Mouse (Mus musculus) midbrain, embryonic 15.5 days (tissue): ENCODE measurements at regions not wholly inside any gene's neighbourhood (a gene's known extent, or its start where the extent isn't known, plus 50 kb on each side); places are given as distances from the start of the nearest gene placed in this dataset.
"Not testable (repeated sequence)": the region's sequence is repeated elsewhere in the genome, so short reads cannot be mapped to it uniquely, and the experiment has no call there.

ENCODE experiments used
- ATAC-seq: fragments of 200-750 bp; cut with Nextera tagmentation; replicated peaks from 2 replicates; pipeline ENCODE4 v1.8.0; 2017; ENCODE audit warnings: moderate TSS enrichment
- H3K27ac ChIP-seq: fragments of 300-500 bp; sonication (generic); 2 replicates; pipeline ENCODE4 v1.5.1; 2015; ENCODE audit warnings: mild to moderate bottlenecking, inconsistent platforms
- H3K27me3 ChIP-seq: fragments of 300-500 bp; sonication (generic); replicated peaks from 2 replicates; pipeline ENCODE4 v1.6.1; 2015; ENCODE audit warnings: inconsistent platforms
- H3K36me3 ChIP-seq: fragments of 300-500 bp; sonication (generic); replicated peaks from 2 replicates; pipeline ENCODE4 v1.6.1; 2015; ENCODE audit warnings: inconsistent platforms
- H3K4me1 ChIP-seq: fragments of 300-500 bp; sonication (generic); 2 replicates; pipeline ENCODE4 v1.6.1; 2015; ENCODE audit warnings: inconsistent platforms
- H3K4me2 ChIP-seq: fragments of 300-500 bp; sonication (generic); 2 replicates; pipeline ENCODE4 v1.6.1; 2015; ENCODE audit warnings: inconsistent platforms, mild to moderate bottlenecking, moderate library complexity
- H3K4me3 ChIP-seq: fragments of 300-500 bp; sonication (generic); 2 replicates; pipeline ENCODE4 v1.5.1; 2015; ENCODE audit warnings: mild to moderate bottlenecking, inconsistent platforms
- H3K9ac ChIP-seq: fragments of 300-500 bp; sonication (generic); 2 replicates; pipeline ENCODE4 v1.6.1; 2015; ENCODE audit warnings: mild to moderate bottlenecking, inconsistent platforms
- H3K9me3 ChIP-seq: fragments of 300-500 bp; sonication (generic); 2 replicates; pipeline ENCODE4 v1.6.1; 2016; ENCODE audit warnings: inconsistent platforms
- WGBS: fragments of 180-500 bp; shearing (Covaris S2); methylation state at CpG from one replicate; pipeline ENCODE4 v1.1.7; 2015; ENCODE audit warnings: mixed read lengths; 5-methylcytosine and 5-hydroxymethylcytosine counted together

DNA sequence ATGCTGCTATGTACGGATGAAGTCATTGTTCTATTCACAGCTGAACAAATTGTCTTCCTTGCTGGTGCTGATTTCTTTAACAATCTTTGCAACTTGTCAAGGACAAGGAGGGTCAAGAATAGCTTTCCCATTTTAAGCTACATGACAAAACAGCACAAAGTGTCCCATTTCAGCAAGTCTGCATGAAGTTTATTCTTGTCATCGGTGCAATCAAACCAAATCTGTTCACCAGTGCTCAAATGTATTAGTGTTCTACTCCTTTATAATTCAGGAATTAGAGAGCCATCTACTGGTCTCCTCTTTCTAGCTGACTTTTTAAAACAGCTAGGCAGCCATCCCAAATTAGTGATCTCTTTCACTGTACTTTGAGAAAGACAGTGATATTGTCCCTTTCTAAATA lies 1040.8 kb downstream of the Galc start:
- Histone ChIP-seq H3K27me3 (no peaks in the 10 kb centered on the region), H3K9ac (no peak overlapping the region), H3K4me1 (no peaks in the 10 kb centered on the region), H3K4me2 (no peak overlapping the region), H3K9me3 (no peaks in the 10 kb centered on the region), H3K4me3 (no peak overlapping the region), H3K36me3 (no peaks in the 10 kb centered on the region), H3K27ac (no peak overlapping the region)
- 72% methylated on average over 2 of the region's 2 CpGs for WGBS
- ATAC-seq, result no peak

DNA sequence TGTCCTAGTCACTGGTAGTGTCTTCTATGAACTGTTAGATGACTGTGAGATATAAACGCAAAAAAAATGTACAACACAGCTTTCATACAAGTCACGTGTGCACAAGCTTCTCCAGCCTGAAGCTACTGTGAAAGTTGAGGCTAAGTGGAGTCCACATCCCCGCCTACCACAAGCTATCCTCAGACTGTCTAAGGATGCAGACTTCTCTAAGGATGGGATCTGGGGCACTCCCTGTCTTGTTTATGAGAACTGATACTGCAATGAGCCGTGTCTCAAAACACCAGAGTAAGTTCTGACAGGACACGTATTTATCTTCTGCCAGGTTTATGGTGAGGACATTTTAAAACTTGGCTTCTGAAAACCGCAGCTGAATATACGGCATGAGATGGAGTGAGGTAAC lies 1041.7 kb downstream of the Galc start:
- 91% methylated on average over 7 of the region's 7 CpGs for WGBS
- no peak overlapping the region for H3K4me3 ChIP-seq
- H3K4me2 ChIP-seq, result no peak overlapping the region
- H3K27me3 ChIP-seq, result no peaks in the 10 kb centered on the region
- H3K36me3 ChIP-seq, result no peaks in the 10 kb centered on the region
- H3K27ac ChIP-seq, result no peak overlapping the region
- H3K9ac ChIP-seq, result no peak overlapping the region
- no peaks in the 10 kb centered on the region for H3K4me1 ChIP-seq
- ATAC-seq, result no peak
- H3K9me3 ChIP-seq, result no peaks in the 10 kb centered on the region

DNA sequence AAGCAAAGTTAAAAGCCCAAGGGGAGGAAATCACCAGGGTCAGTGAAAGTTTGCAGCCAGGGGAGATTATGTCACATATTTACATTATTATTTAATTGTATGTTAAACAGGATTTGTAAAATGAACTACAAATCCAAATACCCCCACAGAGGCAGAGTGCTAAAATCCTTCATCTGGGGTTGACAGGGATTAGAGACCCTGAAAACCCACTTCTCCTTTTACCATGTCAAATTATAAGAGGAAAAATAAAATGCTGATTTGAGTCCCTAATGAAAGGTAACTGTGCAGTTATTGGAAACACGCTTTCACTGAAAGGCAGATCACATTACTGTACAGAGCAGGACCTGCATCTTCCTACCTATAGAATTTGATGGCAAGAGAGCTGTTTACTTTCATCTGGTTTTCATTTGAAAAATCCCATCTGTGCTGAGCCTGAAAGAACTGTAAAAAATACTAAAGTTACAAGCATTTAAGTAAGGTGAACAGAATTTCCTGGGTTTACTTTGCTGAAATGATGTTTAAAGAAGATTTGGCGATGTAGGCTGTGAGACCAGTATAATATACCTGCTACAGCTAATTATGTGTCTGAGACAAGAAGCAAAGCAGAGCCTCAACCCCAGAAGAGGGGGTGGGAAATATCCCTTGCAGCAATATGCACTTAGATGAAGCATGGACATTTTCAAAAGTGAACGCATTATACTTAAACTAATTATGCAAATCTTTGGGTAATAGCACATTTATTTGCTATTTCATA lies 1055.4 kb downstream of the Galc start:
- no peak for ATAC-seq
- Histone ChIP-seq H3K9me3 (no peaks in the 10 kb centered on the region), H3K27ac (no peak overlapping the region), H3K36me3 (no peaks in the 10 kb centered on the region), H3K4me3 (no peak overlapping the region), H3K4me1 (no peaks in the 10 kb centered on the region), H3K27me3 (no peaks in the 10 kb centered on the region), H3K9ac (no peak overlapping the region), H3K4me2 (no peak overlapping the region)
- 64% methylated on average over 3 of the region's 3 CpGs for WGBS

DNA sequence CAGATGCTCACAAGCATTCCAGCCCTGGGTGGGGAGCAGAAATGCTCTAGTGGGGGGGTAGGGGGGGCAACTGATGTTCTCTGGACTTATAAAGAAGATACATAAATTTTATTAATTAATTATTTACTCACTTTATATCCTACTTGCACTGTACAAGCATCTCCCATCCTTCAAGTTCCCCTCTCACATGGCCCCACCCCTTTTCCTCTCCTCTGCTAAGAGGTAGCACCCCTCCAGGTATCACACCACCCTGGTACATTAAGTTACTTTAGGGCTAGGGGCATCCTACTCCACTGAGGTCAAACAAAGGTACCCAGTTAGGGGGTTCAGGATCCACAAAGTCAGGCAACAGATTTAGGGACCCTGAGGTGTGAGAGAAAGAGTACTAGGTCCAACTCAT lies 1097.4 kb downstream of the Galc start:
- Histone ChIP-seq H3K4me1 (no peaks in the 10 kb centered on the region), H3K27ac (no peak overlapping the region), H3K4me3 (no peak overlapping the region), H3K9ac (no peak overlapping the region), H3K27me3 (no peaks in the 10 kb centered on the region), H3K36me3 (no peaks in the 10 kb centered on the region), H3K4me2 (no peak overlapping the region), H3K9me3 (no peaks in the 10 kb centered on the region)
- ATAC-seq, result 0 out of 2 replicates have a peak, but pooled peaks have one; percentile 14

DNA sequence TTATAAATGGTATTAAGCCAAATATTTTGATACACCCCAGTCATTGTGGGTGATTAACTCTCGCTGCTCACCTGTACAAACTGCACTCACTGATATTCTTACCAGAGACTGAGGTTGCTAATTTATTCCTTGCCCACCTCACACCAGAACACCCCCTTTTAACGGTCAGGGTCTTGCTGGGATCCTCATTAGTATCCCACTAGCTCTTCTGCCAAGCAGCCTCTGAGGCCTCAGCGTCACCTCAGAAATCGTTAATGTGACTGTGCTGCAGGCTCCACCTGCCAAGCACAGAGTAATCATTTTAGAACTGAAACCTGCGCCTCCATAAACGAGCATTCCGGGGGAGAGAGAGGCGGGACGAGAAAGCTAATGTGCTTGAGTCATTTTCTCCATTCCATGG lies 1097.8 kb downstream of the Galc start:
- Histone ChIP-seq H3K27ac (no peak overlapping the region), H3K9me3 (no peaks in the 10 kb centered on the region), H3K36me3 (no peaks in the 10 kb centered on the region), H3K4me3 (no peak overlapping the region), H3K27me3 (no peaks in the 10 kb centered on the region), H3K4me1 (no peaks in the 10 kb centered on the region), H3K4me2 (no peak overlapping the region), H3K9ac (no peak overlapping the region)
- 61% methylated on average over 9 of the region's 9 CpGs for WGBS
- no peak for ATAC-seq

DNA sequence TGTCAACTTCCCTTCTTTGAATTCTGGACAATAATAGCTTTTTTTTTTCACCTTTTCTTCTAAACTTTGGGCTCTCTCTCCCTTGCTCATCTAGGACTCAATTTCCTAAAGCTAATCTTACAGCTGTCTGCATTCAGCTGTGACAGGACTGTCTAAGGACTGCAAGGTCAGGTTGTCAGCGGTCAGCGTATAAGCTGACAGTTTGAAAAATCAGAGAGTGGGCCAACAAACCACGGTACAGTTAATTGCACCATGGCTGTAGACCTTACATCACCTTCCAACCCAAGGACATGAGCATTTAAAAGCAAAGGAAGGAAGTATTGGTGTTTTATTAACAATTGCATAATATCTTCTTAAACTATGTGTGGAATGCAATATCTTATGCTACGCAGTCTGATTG lies 1100.9 kb downstream of the Galc start:
- Histone ChIP-seq H3K9ac (no peak overlapping the region), H3K4me3 (no peak overlapping the region), H3K27ac (no peak overlapping the region), H3K27me3 (no peaks in the 10 kb centered on the region), H3K36me3 (no peaks in the 10 kb centered on the region), H3K9me3 (no peaks in the 10 kb centered on the region), H3K4me1 (no peaks in the 10 kb centered on the region), H3K4me2 (no peak overlapping the region)
- WGBS, result 71% methylated on average over 4 of the region's 4 CpGs
- no peak for ATAC-seq

DNA sequence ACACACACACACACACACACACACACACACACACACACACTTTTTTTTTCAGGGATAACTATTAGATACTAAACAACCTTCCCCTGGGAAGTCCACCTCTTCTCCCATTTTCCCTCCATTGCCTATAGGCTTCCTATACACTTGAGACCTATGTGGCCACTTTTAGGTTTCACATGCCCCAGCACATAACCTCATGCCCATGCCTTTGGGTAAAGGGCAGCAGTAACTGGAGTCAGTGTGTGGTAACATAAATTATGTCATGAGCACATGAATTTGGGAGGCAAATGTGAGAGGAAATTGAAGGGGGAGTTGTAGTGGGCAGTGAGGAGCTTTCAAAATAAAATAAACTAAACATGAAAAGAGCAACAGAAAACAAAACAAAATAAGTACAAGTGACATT lies 1101.5 kb downstream of the Galc start:
- H3K4me3 ChIP-seq, result no peak overlapping the region
- H3K9me3 ChIP-seq, result no peaks in the 10 kb centered on the region
- no peak overlapping the region for H3K9ac ChIP-seq
- H3K27me3 ChIP-seq, result no peaks in the 10 kb centered on the region
- no peak for ATAC-seq
- no peak overlapping the region for H3K4me2 ChIP-seq
- no peaks in the 10 kb centered on the region for H3K36me3 ChIP-seq
- no peaks in the 10 kb centered on the region for H3K4me1 ChIP-seq
- no peak overlapping the region for H3K27ac ChIP-seq

DNA sequence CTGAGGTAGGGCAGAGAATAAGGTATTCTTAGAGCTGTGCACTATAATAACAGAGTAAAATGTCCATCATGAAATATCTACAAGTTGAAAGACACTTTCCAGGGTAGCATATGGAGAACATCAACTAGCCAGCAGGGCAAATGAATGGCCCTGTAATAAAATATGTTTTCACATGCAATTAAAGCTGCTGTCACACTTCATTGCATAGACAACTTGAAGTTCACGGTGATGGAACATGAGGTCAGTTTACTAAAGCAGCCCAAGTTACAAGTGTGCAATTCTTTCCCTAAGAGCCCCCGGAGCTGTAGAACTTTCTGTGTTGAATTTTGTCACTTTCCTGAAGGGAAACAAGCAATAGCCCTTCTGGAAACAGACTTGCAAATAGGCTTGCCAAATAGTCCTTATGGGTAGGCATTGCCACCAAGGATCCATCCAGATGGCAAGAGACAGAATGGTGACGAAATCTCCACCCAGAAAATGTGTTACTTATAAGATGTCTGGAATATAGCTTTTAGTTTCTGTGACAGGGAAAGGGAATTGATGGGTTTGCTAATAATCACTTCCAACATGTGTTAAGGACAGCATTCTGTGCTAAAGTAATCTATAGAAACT lies 1102.7 kb downstream of the Galc start:
- Histone ChIP-seq H3K27ac (no peak overlapping the region), H3K4me2 (no peak overlapping the region), H3K36me3 (no peaks in the 10 kb centered on the region), H3K9me3 (no peaks in the 10 kb centered on the region), H3K27me3 (no peaks in the 10 kb centered on the region), H3K9ac (no peak overlapping the region), H3K4me3 (no peak overlapping the region), H3K4me1 (no peaks in the 10 kb centered on the region)
- 82% methylated on average over 3 of the region's 3 CpGs for WGBS
- ATAC-seq, result no peak

DNA sequence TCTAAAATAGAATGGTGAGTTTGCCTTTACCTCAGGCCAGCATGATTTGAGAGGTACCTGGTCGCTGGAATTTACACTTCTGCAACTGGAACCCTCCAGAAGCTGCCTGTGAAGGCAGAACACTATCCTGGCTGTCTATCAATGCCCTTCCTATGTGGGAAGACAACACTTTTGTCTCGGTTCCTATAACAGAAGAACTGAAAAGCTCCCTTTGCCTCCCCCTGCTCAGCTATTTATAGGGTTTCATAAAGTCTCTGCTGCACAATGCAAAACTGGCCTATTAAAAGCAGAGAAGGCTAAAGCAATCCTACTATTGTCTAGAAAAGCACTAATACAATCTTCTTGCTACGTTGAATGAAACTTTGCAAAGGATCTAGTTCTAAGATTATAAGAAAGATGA lies 1116.5 kb downstream of the Galc start:
- Histone ChIP-seq H3K36me3 (no peaks in the 10 kb centered on the region), H3K4me2 (no peak overlapping the region), H3K9ac (no peak overlapping the region), H3K4me1 (no peaks in the 10 kb centered on the region), H3K9me3 (no peaks in the 10 kb centered on the region), H3K27me3 (no peaks in the 10 kb centered on the region), H3K27ac (no peak overlapping the region), H3K4me3 (no peak overlapping the region)
- ATAC-seq, result no peak
- 59% methylated on average over 3 of the region's 3 CpGs for WGBS

DNA sequence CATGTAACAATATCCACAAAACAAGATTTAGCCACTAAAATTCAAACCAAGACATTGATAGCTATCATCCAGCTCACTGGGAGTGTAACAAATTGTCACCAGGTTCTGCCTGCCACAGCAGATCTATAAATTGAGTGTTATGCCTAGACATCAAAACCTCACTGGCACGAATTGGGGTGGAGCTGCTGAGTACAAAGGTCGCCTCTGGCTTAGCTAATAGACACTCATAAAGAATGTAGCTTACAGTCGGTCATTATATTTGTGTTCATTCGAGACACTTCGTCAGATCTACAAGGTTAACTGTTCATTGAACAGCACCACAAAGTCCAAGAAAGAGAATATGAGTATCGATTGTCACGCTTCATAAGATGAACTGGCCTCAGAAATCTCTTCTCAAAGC lies 1121.3 kb downstream of the Galc start:
- Histone ChIP-seq H3K9ac (no peak overlapping the region), H3K4me1 (no peaks in the 10 kb centered on the region), H3K4me2 (no peak overlapping the region), H3K27ac (no peak overlapping the region), H3K27me3 (no peaks in the 10 kb centered on the region), H3K9me3 (no peaks in the 10 kb centered on the region), H3K36me3 (no peaks in the 10 kb centered on the region), H3K4me3 (no peak overlapping the region)
- ATAC-seq, result no peak
- WGBS, result 80% methylated on average over 7 of the region's 7 CpGs

DNA sequence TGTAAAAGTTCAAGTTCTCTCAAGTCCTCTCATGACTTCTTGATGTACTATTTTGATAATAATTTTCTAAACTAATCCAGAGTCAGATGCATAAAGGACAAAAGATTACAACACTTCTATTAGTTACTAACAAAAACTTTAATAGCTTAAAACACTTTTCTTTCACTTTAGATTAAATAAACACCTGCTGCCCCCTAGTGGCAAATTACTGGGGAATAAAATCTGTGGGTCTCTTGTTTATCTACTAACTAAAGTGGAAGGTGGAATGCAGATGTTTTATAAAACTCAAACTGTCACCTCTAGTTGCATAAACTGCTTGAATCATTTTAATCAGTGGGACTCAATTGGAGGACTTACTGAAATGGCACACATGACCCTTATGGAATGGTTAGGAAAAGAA lies 1129.0 kb downstream of the Galc start:
- H3K9ac ChIP-seq, result no peak overlapping the region
- H3K9me3 ChIP-seq, result no peaks in the 10 kb centered on the region
- no peak overlapping the region for H3K4me3 ChIP-seq
- no peak for ATAC-seq
- no peak overlapping the region for H3K27ac ChIP-seq
- H3K27me3 ChIP-seq, result no peaks in the 10 kb centered on the region
- H3K4me1 ChIP-seq, result no peaks in the 10 kb centered on the region
- H3K4me2 ChIP-seq, result no peak overlapping the region
- H3K36me3 ChIP-seq, result no peaks in the 10 kb centered on the region

DNA sequence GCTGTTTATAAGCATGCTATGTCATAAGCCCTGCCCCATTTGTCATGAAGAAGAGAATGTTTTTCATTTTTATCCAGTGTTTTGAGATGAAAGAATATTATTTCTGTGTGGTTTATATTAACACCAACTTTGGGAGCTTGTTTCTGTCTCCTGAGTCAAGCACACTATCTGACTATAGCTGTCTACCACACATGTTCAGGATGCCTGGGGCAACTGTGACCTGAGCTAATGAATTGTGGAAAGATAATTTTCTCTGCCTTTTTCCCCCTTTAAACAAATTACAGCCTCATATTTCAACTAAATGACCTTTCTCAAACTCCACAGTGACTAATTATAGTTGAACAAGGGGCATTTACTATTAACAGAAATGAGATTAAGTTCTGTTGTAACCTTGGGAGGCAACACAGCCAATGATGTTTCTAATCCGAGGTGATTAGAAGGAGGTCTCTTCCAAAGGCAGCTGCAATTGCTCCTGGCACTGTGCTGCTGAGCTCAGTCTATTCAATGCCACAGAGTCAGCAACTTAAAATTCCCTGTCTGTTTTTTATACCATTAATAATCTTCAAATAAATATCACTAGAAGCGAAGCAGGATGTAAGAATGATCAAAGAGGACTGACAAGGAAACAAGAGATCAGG lies 1168.6 kb downstream of the Galc start:
- 39% methylated on average over 2 of the region's 2 CpGs for WGBS
- no peak for ATAC-seq
- Histone ChIP-seq H3K27ac (no peak overlapping the region), H3K4me1 (no peaks in the 10 kb centered on the region), H3K36me3 (no peaks in the 10 kb centered on the region), H3K9ac (no peak overlapping the region), H3K9me3 (no peaks in the 10 kb centered on the region), H3K27me3 (no peaks in the 10 kb centered on the region), H3K4me3 (no peak overlapping the region), H3K4me2 (no peak overlapping the region)

DNA sequence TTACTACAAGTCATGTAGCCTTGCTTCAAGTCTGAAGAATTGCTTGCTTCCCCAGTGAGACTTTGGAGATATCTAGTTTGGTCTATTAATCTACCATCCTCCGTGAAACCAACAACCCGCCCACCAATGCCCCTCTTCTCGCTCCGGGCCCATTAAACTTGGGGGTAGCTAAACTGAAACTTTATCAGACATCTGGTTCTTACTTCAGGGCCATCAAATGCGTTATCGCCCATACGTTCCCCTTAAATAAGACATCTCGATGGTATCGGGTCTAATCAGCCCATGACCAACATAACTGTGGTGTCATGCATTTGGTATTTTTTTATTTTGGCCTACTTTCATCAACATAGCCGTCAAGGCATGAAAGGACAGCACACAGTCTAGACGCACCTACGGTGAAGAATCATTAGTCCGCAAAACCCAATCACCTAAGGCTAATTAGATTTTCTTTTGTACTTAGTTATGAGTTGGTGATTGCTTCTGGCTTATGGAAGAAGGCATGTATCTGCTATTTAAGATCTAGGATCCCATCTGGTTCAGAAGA lies 1197.8 kb downstream of the Galc start:
- 90% methylated on average over 13 of the region's 13 CpGs for WGBS
- not testable (repeated sequence) for H3K4me3 ChIP-seq, H3K27me3 ChIP-seq, H3K27ac ChIP-seq, H3K4me1 ChIP-seq, H3K9me3 ChIP-seq, H3K36me3 ChIP-seq, H3K9ac ChIP-seq, H3K4me2 ChIP-seq
- ATAC-seq, result peak; percentile 100
